Mouse (Mus musculus) retina, postnatal 7 days (tissue): ENCODE results near the gene Psrc1.

Experiments
- DNase-seq: peaks from one replicate; pipeline ENCODE4 v3.0.0-alpha.2; 2012; ENCODE audit warnings: low read depth, low spot score

Gene Psrc1

DNA sequence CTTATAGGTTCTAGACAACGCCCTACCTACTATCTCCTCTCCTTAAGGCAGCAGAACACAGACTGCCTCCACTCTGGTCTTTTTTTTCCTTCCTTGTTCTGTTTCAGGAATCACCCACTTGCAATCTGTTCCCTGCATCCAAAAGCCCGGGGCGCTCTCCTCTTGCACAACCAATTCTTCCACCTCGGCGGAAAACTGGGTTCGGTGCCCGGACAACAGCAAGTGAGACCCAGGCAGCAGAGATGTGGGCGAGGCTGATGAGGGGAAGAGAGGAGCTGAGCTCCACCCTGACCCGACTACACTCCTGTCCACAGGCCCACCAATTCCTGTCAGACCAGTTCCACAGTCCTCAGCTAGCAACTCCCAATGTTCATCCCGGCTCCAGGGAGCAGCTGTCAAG, 2.5 kb downstream of the Psrc1 start:
- no peak for DNase-seq

DNA sequence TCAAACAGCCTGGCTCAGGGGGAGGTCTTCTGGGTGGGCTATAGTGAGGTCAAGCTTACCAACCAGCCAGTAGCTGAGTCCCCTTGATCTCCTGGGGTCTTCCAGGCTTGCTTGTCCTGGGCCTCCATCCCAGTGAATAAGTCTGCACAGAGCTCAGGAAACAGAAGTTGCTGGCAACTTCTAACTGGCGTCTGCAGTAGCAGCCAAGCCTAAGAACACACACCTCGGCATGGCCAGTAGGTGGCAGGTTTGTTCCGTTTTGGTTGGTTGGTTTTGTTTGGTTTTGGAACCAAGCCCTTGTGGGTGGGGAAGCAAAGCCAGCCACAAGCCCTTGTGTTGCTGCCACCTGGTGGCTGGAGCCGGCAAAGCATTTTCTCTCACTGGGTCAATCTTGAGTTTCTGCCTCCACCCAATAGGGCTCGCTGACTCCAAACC, 5.5 kb downstream of the Psrc1 start:
- peak; percentile 93 for DNase-seq

DNA sequence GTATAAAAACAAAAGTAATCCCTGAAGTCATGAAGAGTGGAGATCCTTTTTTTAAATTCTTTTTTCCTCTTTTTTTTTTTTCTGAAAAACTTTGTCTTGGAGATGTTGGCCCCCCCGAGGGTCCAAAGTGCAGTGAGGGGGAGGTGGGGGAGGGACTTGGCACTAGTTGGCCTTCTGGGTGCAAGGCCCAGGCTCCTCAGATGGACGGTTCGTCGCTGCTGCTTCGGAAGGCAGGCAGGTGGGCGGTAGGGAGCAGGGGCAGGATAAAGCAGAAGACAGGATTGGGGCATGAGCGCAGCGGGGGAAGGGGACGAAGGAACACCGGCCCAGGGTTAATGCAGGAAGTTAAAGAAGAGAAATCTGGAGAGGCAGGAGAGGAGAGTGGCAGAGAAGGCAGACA, 8.7 kb downstream of the Psrc1 start:
- no peak for DNase-seq

DNA sequence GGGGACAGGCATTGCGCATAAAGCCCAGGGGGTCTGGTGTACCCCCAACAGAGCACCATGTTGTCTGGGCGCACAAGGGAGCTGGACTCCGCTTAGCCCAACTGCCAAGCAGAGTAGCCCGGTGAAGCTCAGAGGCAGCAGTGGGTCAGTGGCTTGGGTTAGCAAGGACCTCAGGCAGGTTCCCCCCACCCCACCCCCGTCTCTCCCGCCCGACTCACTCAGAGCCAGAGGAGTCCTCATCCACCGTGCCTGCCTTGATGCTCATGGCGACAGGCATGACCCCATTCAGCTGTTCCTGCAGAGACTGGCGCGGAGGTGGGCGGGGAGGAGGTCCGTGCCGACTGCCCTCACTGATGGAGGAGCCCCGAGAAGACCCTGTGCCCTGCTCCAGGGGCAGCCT, 9.2 kb downstream of the Psrc1 start:
- no peak for DNase-seq

DNA sequence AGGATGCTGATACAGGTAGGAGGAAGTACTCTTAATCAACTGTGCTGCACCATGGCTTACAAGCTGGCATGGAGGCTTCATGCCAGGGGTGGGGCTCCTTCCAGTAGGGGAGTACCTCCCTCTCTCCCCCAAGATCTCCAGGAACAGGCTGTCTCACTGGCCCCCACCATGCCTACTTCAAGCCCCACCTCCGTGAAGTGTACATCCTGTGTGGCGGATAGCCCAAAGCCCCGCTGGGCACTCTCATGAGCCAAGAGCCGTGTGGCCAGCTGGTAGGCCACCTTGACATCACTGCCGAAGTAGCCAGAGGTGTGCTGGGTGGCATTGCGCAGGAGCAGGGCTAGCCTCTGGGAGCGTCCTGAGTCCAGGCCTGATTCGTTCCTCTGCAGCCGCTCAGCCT, 14.6 kb downstream of the Psrc1 start:
- DNase-seq, result no peak

DNA sequence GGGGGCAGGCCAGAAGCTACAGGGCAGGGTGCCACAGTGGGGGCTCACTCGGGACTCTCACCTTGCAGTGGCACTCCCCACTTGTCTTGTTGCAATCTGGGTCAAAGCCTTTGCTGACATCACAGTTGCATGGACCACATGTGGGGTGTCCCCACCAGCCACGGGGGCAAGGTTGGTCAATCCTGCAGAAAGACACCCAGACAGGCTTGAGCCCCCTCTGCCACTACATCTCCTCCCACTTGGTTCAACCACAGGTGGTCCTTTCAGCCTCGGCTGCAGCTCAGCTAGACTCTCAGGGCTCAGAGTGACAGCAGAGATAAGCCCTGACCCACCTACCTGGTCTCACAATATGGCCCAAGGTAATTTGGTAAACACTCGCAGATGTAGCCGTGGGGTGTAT, 16.8 kb downstream of the Psrc1 start:
- DNase-seq, result no peak

DNA sequence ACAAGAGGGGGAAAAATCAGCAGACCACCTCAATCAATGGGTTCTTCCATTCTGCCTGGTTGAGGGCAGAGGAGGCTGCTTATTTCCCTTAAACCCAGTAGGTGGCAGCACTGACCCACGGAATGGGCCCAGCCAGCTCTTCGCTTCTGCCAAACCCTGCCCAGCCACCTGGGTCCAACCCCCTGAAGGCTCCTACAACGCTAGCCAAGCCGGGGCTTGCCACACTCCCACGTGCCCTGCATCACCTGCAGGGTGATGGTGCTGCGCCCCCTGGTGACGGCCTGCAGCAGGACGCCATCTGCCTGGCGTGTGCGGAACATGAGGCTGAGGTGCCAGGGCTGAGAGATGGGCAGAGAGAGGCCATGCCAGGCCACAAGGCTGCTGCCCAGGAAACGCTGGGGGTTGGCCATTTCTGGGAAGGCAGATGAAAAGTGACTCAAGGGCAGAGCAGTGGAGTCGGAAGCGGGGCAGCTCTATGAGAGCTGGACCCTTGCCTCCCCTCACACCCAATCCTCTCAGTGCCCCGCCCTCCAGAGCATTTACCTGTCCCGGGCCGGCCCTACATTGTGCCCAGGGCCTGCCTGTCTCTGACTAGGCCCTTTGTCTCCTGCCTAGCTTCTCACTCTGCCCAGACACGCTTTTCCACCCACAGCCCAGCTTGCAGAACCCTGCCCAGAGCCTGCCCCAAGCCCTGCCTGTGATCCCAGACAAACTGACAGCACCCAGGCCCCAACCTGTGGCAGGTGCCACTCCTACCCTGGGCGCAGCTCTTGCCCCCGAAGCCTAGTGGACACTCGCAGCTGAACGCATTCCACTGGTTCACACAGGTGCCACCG, 18.3 kb downstream of the Psrc1 start:
- DNase-seq, result peak; percentile 84

DNA sequence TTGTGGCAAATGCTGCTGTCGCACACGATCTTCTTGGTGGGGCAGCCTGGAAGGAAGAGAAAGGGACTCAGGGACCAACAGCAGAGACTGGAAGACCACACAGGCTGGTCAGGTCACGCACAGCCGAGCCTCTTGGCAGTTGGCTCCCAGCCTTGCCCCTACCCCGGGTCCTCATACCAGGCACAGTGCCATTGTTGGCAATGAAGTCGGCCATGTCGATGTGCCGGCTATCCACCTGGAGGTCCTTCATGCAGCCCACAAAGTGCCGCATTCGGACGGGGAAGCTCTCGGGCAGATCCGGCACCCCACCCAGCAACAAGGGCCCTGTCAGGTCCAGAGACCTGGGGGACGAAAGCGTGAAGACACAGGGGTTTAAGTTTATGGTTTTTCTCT, 18.9 kb downstream of the Psrc1 start:
- no peak for DNase-seq

DNA sequence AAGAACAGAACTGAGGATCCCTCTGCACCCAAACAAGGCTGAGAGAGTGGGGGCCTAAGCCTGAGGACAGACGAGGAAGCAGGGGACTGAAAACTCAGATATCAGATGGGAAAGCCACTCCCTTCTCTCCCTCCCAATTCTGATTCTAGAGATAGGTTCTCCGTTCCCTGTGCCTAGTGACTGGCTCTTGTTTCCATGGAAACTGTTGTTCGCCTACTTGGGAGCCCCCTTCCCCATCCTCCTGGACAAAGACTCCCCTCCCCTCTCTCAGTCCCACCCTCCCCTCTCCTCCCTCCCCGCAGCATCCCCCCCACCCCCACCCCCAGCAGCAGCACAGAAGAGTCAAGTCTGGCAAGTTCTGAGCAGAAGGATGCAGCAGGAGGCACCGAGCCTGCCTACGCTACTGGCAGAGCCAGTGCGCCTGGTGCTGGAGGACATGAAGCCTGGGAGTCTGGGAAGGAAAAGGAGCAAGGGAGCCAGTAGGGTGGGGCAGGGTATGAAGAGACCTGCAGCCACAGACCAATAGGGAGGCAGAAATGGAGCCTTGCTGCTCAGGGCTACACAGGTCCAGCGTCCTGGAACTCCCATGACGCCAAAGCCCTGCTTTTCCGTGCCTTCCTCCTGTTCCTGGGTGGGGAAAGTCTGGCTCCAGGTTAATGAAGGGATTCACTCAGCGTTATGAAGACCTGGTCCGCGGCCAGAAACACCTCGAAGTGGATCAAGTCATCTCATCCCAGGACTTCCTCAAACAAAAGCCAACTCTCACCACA, 22.1 kb downstream of the Psrc1 start:
- no peak for DNase-seq

DNA sequence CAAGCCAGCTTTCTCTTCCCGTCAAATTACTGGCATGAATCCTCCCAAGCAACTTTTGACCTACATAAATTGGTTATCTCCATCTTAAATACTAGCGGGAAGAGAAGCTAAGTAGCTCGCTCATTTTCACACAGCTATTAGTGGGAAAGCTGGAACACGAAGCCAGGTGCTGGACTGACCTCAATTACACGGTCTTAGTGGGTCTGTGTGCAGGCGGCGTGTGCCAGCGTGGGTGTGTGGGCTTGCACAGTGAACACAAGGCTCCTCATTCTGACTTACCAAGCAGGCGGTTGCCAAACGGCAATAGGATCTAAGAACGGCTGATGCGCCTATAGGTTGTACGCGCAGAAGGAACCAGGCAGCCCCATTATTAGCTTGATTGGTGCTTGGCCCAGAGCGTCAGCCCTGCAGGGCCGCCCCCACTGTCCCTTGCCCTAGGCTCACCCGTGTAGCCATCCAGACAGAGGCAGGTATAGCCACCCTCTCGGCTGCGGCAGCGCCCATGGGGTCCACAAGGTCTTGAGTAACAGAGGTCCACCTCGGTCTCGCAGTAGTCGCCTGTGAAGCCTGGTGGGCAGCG, 22.8 kb downstream of the Psrc1 start:
- DNase-seq, result no peak

DNA sequence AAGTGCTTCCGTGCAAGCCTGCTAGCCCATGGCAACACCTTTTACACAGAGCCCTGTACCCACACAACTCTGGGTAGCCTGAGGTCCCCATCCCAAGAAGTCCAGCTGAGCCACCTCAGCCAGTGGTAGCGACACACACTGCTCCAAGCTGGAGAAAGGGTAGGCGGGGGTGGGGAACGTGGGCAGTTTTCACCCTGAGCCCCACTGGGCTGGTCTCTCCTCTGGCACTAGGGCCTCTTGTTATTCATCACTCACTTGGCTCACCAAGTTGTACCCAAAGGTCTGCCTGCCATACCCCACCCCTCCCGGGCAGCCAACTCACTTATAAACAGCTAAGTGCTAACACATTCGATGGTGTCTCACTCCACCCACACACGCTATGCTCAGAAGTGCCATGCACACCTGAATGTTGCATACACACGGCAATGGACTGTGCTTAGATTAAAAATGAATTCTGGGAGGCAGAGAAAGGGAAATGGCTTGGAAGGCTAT, 24.9 kb downstream of the Psrc1 start:
- no peak for DNase-seq

DNA sequence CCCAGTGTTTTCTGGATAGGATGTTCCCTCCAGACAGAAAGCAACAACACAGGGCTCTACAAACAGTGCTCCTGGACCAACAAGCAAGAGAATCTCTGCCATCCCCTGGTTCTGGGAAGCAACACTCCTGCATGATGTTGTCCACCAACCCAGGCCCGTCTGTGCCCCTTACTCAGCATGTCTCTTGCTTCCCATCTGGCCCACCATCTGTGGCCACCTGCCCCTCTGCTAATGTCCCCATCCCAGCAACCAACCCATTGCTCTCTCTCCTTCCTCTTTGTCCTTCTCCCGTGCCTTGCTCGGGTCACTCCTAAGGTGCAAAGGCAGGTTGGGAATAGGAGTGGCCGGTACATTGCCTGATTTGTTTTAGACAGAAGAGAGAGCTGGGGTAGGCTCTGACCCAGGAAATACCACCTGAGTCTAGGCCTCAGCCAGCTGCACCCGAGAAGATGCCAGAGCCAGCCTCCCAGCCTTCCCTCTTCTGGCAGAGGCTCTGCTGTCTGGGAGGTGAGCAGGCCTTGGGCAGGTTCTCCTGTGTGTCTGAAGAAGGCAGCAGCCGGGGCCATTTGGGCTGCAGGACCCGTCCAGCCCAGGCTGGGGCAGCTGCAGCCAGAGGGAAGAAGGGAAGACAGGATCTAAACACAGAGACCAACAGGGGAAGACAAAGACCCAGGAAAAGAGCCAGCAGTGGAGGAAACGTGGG, 26.2 kb downstream of the Psrc1 start:
- DNase-seq, result no peak

DNA sequence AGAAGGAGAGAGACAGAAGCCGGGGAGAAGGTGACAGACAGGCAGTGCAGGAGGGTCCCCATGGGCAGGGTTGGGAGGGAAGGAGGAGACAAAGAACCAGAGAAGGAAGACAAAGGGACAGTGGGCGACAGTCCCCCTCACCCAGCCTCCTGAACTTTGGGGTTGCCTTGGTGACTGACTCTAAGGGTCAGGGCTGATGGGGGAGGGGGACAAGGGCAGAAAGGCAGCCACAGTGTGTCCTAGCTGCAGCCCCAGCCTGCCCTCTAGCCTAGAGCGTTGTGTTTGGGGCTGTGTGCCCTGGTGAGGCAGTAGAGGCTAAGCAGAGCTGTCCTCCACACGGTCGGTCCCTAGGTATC, 26.7 kb downstream of the Psrc1 start:
- no peak for DNase-seq

DNA sequence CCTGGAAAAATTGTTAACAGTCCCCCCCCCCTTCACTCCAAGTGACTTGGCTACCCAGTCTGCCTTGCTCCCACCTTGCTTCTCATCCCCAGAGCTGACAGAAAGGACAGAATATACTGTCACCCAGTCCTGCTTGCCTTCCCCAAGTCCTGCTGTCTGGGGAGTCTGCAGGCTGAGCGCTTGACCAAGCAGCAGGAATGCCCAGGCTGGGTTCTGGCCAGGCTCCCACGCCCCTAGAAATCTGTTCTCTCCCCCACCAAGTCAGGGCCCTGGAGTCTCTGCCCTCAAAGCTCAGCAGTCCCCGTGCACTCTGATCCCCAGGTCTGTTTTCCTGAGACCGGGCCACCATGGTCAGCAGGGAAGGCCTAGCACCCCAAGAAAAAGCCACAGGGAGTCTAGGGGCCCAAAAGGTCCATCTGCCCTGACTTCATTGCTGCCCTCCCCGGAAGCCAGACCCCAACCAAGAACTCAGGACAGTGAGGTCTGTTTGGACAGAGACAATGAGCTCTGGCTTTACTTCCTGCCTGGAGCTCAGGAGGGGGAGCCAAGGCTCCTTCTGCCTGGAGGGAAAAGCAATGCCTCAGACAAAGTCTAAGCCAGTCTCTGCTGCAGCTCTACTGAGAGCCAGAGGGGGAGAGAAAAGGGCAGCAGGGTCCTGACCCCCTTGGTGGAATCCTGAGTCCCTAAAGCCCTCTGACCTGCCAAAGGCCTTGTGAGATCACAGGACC, 27.6 kb downstream of the Psrc1 start:
- DNase-seq, result no peak

DNA sequence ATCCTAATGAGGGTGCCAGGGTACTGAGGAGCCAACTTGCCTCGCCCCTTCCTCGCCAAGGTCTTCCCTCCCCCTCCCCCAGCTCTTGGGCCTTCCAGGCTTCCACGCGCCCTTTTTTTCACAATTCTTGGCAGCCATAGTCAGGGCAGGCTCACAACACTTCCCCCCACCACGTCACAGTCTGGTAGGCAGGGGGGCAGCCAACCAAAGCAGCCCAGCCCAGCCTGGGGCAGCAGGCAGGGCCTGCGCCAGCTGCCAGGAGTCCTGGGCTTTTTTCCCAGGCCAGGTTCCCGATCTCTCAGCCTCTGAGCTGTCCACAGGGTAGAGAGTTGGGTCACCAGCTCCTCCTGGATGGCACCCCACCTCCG, 28.1 kb downstream of the Psrc1 start:
- no peak for DNase-seq

DNA sequence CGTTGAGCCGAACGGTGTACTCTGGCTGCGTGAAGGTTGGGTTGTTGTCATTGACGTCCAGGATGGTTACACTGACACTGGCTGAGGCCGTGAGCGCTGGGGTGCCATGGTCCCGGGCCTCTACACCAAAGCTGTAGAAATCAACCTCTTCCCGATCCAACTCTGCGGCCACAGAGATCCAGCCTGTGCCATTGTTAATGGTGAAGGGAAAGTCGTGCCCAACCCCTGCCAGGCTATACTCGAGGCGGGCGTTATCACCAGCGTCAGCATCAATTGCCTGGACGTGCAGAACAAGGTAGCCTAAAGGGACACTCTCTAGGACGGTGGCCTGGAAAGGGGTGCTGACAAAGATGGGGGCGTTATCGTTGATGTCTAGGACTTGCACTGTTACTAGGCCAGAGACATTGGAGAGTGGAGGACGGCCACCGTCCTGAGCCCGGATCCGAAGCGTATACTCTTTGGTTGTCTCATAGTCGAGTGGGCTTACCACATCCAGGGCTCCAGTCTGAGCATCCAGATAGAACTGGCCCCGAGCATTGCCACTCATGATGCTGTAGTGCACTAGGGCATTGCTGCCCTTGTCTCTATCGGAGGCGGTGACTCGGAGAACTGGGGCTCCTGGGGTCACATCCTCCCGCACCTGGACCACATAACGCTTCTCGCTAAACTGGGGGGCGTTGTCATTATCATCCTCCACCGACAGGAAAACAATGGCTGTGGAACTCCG, 30.2 kb downstream of the Psrc1 start:
- DNase-seq, result no peak

DNA sequence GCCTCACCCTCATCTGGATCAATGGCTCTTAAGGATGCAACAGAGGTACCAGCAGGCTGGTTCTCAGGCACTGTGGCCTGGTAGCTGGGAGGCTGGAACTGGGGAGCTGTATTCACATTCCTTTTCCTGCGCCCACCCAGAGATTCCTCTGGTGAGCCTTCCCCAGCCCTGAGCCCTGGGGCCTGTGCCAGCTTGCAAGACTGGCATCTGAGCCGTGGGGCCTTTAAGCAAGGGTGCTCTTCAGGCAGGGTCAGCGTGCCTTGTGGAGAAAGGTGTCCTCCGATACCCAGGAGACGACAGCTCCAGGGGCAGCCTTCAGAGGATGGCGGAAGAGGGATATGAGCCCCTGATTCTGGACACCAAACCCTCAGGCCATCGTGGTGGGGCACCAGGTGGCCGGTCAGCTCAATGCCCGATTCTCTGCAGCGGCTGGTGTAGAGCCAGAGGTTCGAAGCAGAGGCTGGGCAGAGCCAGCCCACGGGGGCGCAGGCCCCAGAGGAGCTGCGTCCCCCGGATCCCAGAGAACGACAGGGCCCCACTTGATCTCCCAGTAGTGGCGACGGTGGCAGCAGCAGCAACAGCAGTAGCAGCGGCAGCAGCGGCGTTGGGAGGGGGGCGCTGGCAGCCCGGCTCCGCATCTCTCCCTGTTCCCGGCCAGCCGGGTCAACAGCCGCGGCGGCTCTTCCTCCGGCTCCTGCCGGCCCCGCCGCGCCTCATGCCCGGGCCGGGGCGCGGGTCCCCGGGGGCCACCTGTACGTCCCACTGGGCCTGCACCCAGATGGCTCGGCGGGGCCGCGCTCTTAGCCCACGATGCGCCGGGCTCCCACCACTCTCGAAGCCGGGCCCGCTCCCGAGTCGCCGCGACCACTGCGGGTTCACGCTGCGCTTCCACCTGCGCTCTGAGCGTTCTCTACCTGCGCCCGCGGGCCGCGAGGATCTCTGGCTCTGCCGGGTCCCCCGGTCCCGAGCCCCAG, 31.5 kb downstream of the Psrc1 start, which contains the start of gene Celsr2:
Celsr2 (minus strand) TSS at position 696 of the 974 bp plus-strand sequence.
- DNase-seq, result no peak

DNA sequence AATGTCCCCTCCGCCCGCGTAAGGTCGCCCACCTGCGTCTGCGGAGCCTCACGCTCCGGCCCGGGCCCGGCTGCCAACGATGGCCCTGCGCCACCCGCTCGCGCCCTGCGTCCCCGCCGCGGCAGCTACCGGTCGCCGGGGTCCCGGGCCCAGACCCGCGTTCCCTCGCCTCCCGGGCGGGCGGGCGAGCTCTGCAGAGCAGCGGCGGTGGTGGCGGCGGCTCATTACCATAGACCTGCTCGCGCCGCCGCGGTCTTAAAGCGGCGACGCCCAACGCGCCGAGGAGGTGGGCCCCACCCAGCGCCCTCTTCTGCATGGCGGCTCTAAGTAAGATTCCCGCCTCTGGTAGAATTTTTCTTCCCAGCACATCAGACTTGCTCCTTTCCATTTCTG, 32.2 kb downstream of the Psrc1 start:
- peak; percentile 65 for DNase-seq

DNA sequence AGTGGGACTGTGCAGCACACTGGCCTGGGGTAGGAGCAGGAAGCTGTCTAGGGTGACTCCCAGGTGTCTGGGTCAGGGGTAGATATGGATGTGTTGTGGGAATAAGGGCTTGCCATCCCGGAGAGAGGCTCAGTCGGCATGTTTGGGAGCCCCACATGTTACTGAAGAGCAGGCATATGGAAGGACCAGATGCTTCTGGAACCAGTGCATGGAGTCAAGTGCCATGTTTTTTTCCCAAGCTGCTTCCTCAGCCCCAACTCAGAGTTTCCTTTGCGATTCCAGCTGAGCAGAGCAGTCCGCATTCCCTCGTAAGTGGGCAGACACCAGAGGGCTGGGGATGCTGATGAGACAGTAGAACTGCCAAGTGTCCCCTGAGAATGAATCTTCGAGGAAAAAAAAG, 39.4 kb downstream of the Psrc1 start:
- no peak for DNase-seq
